Mouse (Mus musculus) CH12.LX (cell line): ENCODE measurements around the gene Ints3.

ENCODE experiments used
- BHLHE40 ChIP-seq: IDR thresholded peaks from 2 replicates; pipeline ENCODE4 v1.6.1; 2011; ENCODE audit warnings: mild to moderate bottlenecking, low read depth, low read length, improper control_type of control experiment
- CTCF ChIP-seq, 2 experiments: IDR thresholded peaks in 1 of 2; conservative IDR thresholded peaks in 1 of 2; 2 replicates each; pipeline ENCODE4 v1.5.1; 2011 to 2012; ENCODE audit warnings: low read depth in 2 of 2, low read length in 2 of 2, improper control_type of control experiment in 1 of 2, inconsistent platforms in 1 of 2, mild to moderate bottlenecking in 1 of 2, moderate library complexity in 1 of 2
- EP300 ChIP-seq: IDR thresholded peaks from 2 replicates; pipeline ENCODE4 v1.6.1; 2011; ENCODE audit warnings: low read length, improper control_type of control experiment
- KAT2A ChIP-seq: IDR thresholded peaks from 2 replicates; pipeline ENCODE4 v1.6.1; 2012; ENCODE audit warnings: low read length, improper control_type of control experiment, inconsistent platforms; ENCODE audit not compliant: insufficient replicate concordance
- MAFK ChIP-seq: IDR thresholded peaks from 2 replicates; pipeline ENCODE4 v1.6.1; 2011; ENCODE audit warnings: low read length, improper control_type of control experiment; ENCODE audit not compliant: insufficient replicate concordance
- MYC ChIP-seq: IDR thresholded peaks from 2 replicates; pipeline ENCODE4 v1.6.1; 2011; ENCODE audit warnings: low read depth, mild to moderate bottlenecking, improper control_type of control experiment, low read length
- NRF1 ChIP-seq: IDR thresholded peaks from 2 replicates; pipeline ENCODE4 v1.6.1; 2014; ENCODE audit warnings: low read depth, mild to moderate bottlenecking, inconsistent platforms, low read length, improper control_type of control experiment, moderate library complexity
- POLR2A ChIP-seq: IDR thresholded peaks from 2 replicates; pipeline ENCODE4 v1.6.1; 2011; ENCODE audit warnings: low read depth, mild to moderate bottlenecking, improper control_type of control experiment, low read length
- RCOR1 ChIP-seq: conservative IDR thresholded peaks from 2 replicates; pipeline ENCODE4 v1.6.1; 2012; ENCODE audit warnings: low read depth, mild to moderate bottlenecking, inconsistent platforms, low read length, improper control_type of control experiment
- USF1 ChIP-seq: IDR thresholded peaks from 2 replicates; pipeline ENCODE4 v1.6.1; 2014; ENCODE audit warnings: low read depth, mild to moderate bottlenecking, inconsistent platforms, low read length, improper control_type of control experiment

GRCm38 (mm10) chr3:90404121-90404520, 29.3 kb downstream of the Ints3 start:
- no peak for TF ChIP-seq USF1
- TF ChIP-seq POLR2A: no peak
- TF ChIP-seq CTCF (conservative IDR thresholded peaks at IDR 0.05 in 1 of 2, IDR thresholded peaks at IDR 0.05 in 1 of 2; ENCODE audit: low read depth in 2 of 2, low read length in 2 of 2): no peak
- no peak for TF ChIP-seq KAT2A
- no peak for TF ChIP-seq MYC
- TF ChIP-seq NRF1: no peak
- TF ChIP-seq BHLHE40: no peak
- no peak for TF ChIP-seq EP300
- TF ChIP-seq MAFK: no peak
- no peak for TF ChIP-seq RCOR1
